Mouse (Mus musculus) C2C12 (cell line): Measurements from ENCODE around the gene Vamp3. TPM values are rescaled to one million over a fixed set of nuclear protein-coding genes. Genes with fewer than 3 reads are reported as not detected.

Experiments
- H3K27me3 ChIP-seq: one replicate; pipeline ENCODE4 v1.6.1; 2011; ENCODE audit not compliant: control insufficient read depth, insufficient read depth, insufficient read length
- H3K36me3 ChIP-seq: one replicate; pipeline ENCODE4 v1.6.1; 2011; ENCODE audit not compliant: control insufficient read depth, insufficient read depth
- H3K4me3 ChIP-seq: one replicate; pipeline ENCODE4 v1.5.1; 2011; ENCODE audit warnings: mild to moderate bottlenecking, control low read depth; ENCODE audit not compliant: poor library complexity, insufficient read depth, severe bottlenecking
- H3K79me2 ChIP-seq: one replicate; pipeline ENCODE4 v1.6.1; 2011; ENCODE audit not compliant: control insufficient read depth, insufficient read depth
- H3K79me3 ChIP-seq: one replicate; pipeline ENCODE4 v1.6.1; 2011; ENCODE audit warnings: low read depth, control low read depth
- H3ac ChIP-seq: one replicate; pipeline ENCODE3; 2011; ENCODE audit warnings: low read depth; ENCODE audit not compliant: control insufficient read depth, insufficient read length
- CEBPB ChIP-seq: IDR thresholded peaks from one replicate; pipeline ENCODE4 v1.6.1; 2011; ENCODE audit warnings: low read depth, mild to moderate bottlenecking, control low read depth, moderate library complexity
- CTCF ChIP-seq: IDR thresholded peaks from one replicate; pipeline ENCODE4 v1.5.1; 2011; ENCODE audit not compliant: control insufficient read depth, insufficient read depth, insufficient read length
- FOSL1 ChIP-seq: IDR thresholded peaks from one replicate; pipeline ENCODE4 v1.8.0; 2011; ENCODE audit warnings: mild to moderate bottlenecking, low read length; ENCODE audit not compliant: poor library complexity, insufficient read depth, severe bottlenecking
- MAX ChIP-seq: IDR thresholded peaks from one replicate; pipeline ENCODE4 v1.6.1; 2011; ENCODE audit warnings: mild to moderate bottlenecking, control low read depth
- MYOD1 ChIP-seq: IDR thresholded peaks from one replicate; pipeline ENCODE4 v1.6.1; 2011; ENCODE audit warnings: low read depth; ENCODE audit not compliant: control insufficient read depth, insufficient read length
- MYOG ChIP-seq: IDR thresholded peaks from one replicate; pipeline ENCODE4 v1.6.1; 2011; ENCODE audit not compliant: control insufficient read depth, insufficient read length; ENCODE audit errors: extremely low read depth
- USF1 ChIP-seq: IDR thresholded peaks from one replicate; pipeline ENCODE4 v1.6.1; 2011; ENCODE audit warnings: low read depth, mild to moderate bottlenecking, control low read depth, moderate library complexity
- polyA plus RNA-seq: library from polyadenylated mRNA; unstranded; fragments of >200 nt; fragmentation: generic; extraction: Trizol; gene quantifications from one replicate; pipeline ENCODE4 v1.2.1, GENCODE M21; 2012; ENCODE audit warnings: missing spikeins

Gene Vamp3
- polyA plus RNA-seq, 1 experiment, result 40.4 TPM

- Histone ChIP-seq H3K4me3 (no peak overlapping the region), H3K36me3 (no peaks in the 10 kb centered on the region), H3ac (no peak overlapping the region), H3K79me3 (no peaks in the 10 kb centered on the region), H3K27me3 (peaks cover 82% of the 10 kb centered on the region), H3K79me2 (no peaks in the 10 kb centered on the region)
- no peak for TF ChIP-seq CEBPB
- no peak for TF ChIP-seq FOSL1
- TF ChIP-seq MYOD1, result no peak
- TF ChIP-seq MYOG, result no peak
- no peak for TF ChIP-seq MAX
- no peak for TF ChIP-seq USF1
- no peak for TF ChIP-seq CTCF
These were observed 11.0 kb upstream of the Vamp3 start for GRCm38 (mm10) chr4:151068751-151069150.

GRCm38 (mm10) chr4:151059566-151059965 is 1.8 kb upstream of the Vamp3 start:
- Histone ChIP-seq H3K79me3 (peaks cover 14% of the 10 kb centered on the region), H3K36me3 (peaks cover 9% of the 10 kb centered on the region), H3K27me3 (peaks cover 8% of the 10 kb centered on the region), H3K4me3 (no peak overlapping the region), H3ac (no peak overlapping the region), H3K79me2 (peaks cover 29% of the 10 kb centered on the region)
- TF ChIP-seq FOSL1 (no peak), MAX (no peak), CEBPB (no peak), CTCF (no peak), MYOD1 (no peak), MYOG (no peak), USF1 (no peak)

GRCm38 (mm10) chr4:151058634-151059033 is 871 bp upstream of the Vamp3 start:
- Histone ChIP-seq H3K27me3 (peaks cover 4% of the 10 kb centered on the region), H3K4me3 (no peak overlapping the region), H3K79me2 (peaks cover 39% of the 10 kb centered on the region), H3K79me3 (peaks cover 18% of the 10 kb centered on the region), H3K36me3 (peaks cover 19% of the 10 kb centered on the region), H3ac (no peak overlapping the region)
- TF ChIP-seq FOSL1 (no peak), CEBPB (no peak), MYOG (no peak), MYOD1 (no peak)

- peaks cover 80% of the 10 kb centered on the region for H3K36me3 ChIP-seq
- H3K79me2 ChIP-seq, result peaks cover 55% of the 10 kb centered on the region
- no peak overlapping the region for H3ac ChIP-seq
- H3K27me3 ChIP-seq, result no peaks in the 10 kb centered on the region
- TF ChIP-seq MYOD1 (no peak), CTCF (no peak), FOSL1 (no peak), MAX (no peak), CEBPB (no peak), USF1 (no peak), MYOG (no peak)
- H3K4me3 ChIP-seq, result no peak overlapping the region
- H3K79me3 ChIP-seq, result peaks cover 12% of the 10 kb centered on the region
These were observed 6.6 kb downstream of the Vamp3 start for GRCm38 (mm10) chr4:151051162-151051561.

- peaks cover 11% of the 10 kb centered on the region for H3K79me2 ChIP-seq
- TF ChIP-seq MYOD1 (no peak), USF1 (no peak), MYOG (no peak), CEBPB (no peak), CTCF (no peak), MAX (no peak), FOSL1 (no peak)
- H3K4me3 ChIP-seq, result no peak overlapping the region
- H3ac ChIP-seq, result no peak overlapping the region
- H3K36me3 ChIP-seq, result peaks cover 42% of the 10 kb centered on the region
- H3K27me3 ChIP-seq, result no peaks in the 10 kb centered on the region
- no peaks in the 10 kb centered on the region for H3K79me3 ChIP-seq
These were observed 11.2 kb downstream of the Vamp3 start for GRCm38 (mm10) chr4:151046524-151046923.

GRCm38 (mm10) chr4:151044944-151045570 is 12.7 kb downstream of the Vamp3 start:
- Histone ChIP-seq H3K36me3 (peaks cover 34% of the 10 kb centered on the region), H3ac (no peak overlapping the region), H3K4me3 (peak overlapping the region; percentile 32), H3K27me3 (no peaks in the 10 kb centered on the region), H3K79me2 (no peaks in the 10 kb centered on the region), H3K79me3 (no peaks in the 10 kb centered on the region)
- TF ChIP-seq FOSL1 (no peak), CTCF (no peak), CEBPB (no peak), MAX (no peak), USF1 (no peak), MYOD1 (no peak), MYOG (no peak)
